Mouse (Mus musculus) splenic B cell, adult 2 months (primary cell): ENCODE data around the gene Meis1.

Experiments
- DNase-seq: peaks from one replicate; pipeline ENCODE4 v3.0.0-alpha.2; 2011; ENCODE audit warnings: low read depth, low spot score
- H3K27me3 ChIP-seq: 2 replicates; pipeline ENCODE4 v1.6.1; 2012; ENCODE audit warnings: mild to moderate bottlenecking, low read length, moderate library complexity, mixed read lengths; ENCODE audit not compliant: control insufficient read depth, poor library complexity, insufficient read depth, severe bottlenecking
- H3K36me3 ChIP-seq: 2 replicates; pipeline ENCODE4 v1.6.1; 2012; ENCODE audit warnings: mild to moderate bottlenecking, low read length, moderate library complexity, mixed read lengths; ENCODE audit not compliant: control insufficient read depth, poor library complexity, insufficient read depth, severe bottlenecking

Meis1 gene

GRCm38 (mm10) chr11:19018489-19019203 lies at the start of gene Meis1:
Gene Meis1 (minus strand): TSS chr11:19018985.
- peaks cover 3% of the 10 kb centered on the region; the same call in 1 of the 2 replicates for H3K27me3 ChIP-seq
- H3K36me3 ChIP-seq, result no peaks in the 10 kb centered on the region
- DNase-seq, result peak; percentile 77

- no peak for DNase-seq
- H3K36me3 ChIP-seq, result no peaks in the 10 kb centered on the region
- H3K27me3 ChIP-seq, result no peaks in the 10 kb centered on the region
Measured at GRCm38 (mm10) chr11:19067334-19067733, 48.5 kb upstream of the Meis1 start.

- Histone ChIP-seq H3K36me3 (no peaks in the 10 kb centered on the region), H3K27me3 (no peaks in the 10 kb centered on the region)
- DNase-seq, result no peak
Measured at GRCm38 (mm10) chr11:19049276-19049675, 30.5 kb upstream of the Meis1 start.

GRCm38 (mm10) chr11:19036595-19037166 lies 17.9 kb upstream of the Meis1 start:
- no peak for DNase-seq
- Histone ChIP-seq H3K36me3 (no peaks in the 10 kb centered on the region), H3K27me3 (no peaks in the 10 kb centered on the region)

- Histone ChIP-seq H3K36me3 (no peaks in the 10 kb centered on the region), H3K27me3 (no peaks in the 10 kb centered on the region; the same call in 1 of the 2 replicates)
- DNase-seq, result peak; percentile 13
Measured at GRCm38 (mm10) chr11:19026581-19027561, 8.1 kb upstream of the Meis1 start.

GRCm38 (mm10) chr11:19025976-19026520 lies 7.3 kb upstream of the Meis1 start:
- Histone ChIP-seq H3K27me3 (no peaks in the 10 kb centered on the region; the same call in 1 of the 2 replicates), H3K36me3 (no peaks in the 10 kb centered on the region)
- no peak for DNase-seq

- H3K36me3 ChIP-seq, result no peaks in the 10 kb centered on the region
- peak; percentile 48 for DNase-seq
- no peaks in the 10 kb centered on the region; the same call in 1 of the 2 replicates for H3K27me3 ChIP-seq
Measured at GRCm38 (mm10) chr11:19024496-19025265, 5.9 kb upstream of the Meis1 start.

GRCm38 (mm10) chr11:19023356-19023755 lies 4.6 kb upstream of the Meis1 start:
- no peaks in the 10 kb centered on the region; the same call in 1 of the 2 replicates for H3K27me3 ChIP-seq
- H3K36me3 ChIP-seq, result no peaks in the 10 kb centered on the region
- no peak for DNase-seq

- Histone ChIP-seq H3K36me3 (no peaks in the 10 kb centered on the region), H3K27me3 (peaks cover 3% of the 10 kb centered on the region)
- no peak for DNase-seq
Measured at GRCm38 (mm10) chr11:19022576-19022975, 3.8 kb upstream of the Meis1 start.

GRCm38 (mm10) chr11:19020951-19021710 lies 2.3 kb upstream of the Meis1 start:
- Histone ChIP-seq H3K36me3 (no peaks in the 10 kb centered on the region), H3K27me3 (peaks cover 3% of the 10 kb centered on the region)
- DNase-seq, result peak; percentile 13

GRCm38 (mm10) chr11:19020371-19020824 lies 1.6 kb upstream of the Meis1 start:
- Histone ChIP-seq H3K27me3 (peaks cover 3% of the 10 kb centered on the region), H3K36me3 (no peaks in the 10 kb centered on the region)
- DNase-seq, result peak; percentile 75

- no peaks in the 10 kb centered on the region for H3K36me3 ChIP-seq
- peak; percentile 17 for DNase-seq
- H3K27me3 ChIP-seq, result peaks cover 3% of the 10 kb centered on the region; the same call in 1 of the 2 replicates
Measured at GRCm38 (mm10) chr11:19019204-19020171, 703 bp upstream of the Meis1 start.
